Mouse (Mus musculus) midbrain, embryonic 12.5 days (tissue): Measurements from ENCODE around the gene Qrich2. TPM values are rescaled to one million over a fixed set of nuclear protein-coding genes. Genes with fewer than 3 reads are reported as not detected.
A peak's percentile ranks its signal among the peaks of the same experiment; 100 is the strongest.
"Not testable (repeated sequence)": the region's sequence is repeated elsewhere in the genome, so short reads cannot be mapped to it uniquely, and the experiment has no call there.

Experiments
- ATAC-seq: fragments of 200-750 bp; cut with Nextera tagmentation; 2 replicates; pipeline ENCODE4 v1.8.0; 2017; ENCODE audit warnings: low read depth, moderate TSS enrichment, moderate library complexity; ENCODE audit not compliant: low FRiP score
- H3K27ac ChIP-seq: fragments of 300-500 bp; sonication (generic); replicated peaks from 2 replicates; pipeline ENCODE4 v1.5.1; 2016; ENCODE audit warnings: mild to moderate bottlenecking
- H3K27me3 ChIP-seq: fragments of 300-500 bp; sonication (generic); 2 replicates; pipeline ENCODE4 v1.6.1; 2016; ENCODE audit warnings: mild to moderate bottlenecking
- H3K36me3 ChIP-seq: fragments of 300-500 bp; sonication (generic); 2 replicates; pipeline ENCODE4 v1.6.1; 2016
- H3K4me1 ChIP-seq: fragments of 300-500 bp; sonication (generic); 2 replicates; pipeline ENCODE4 v1.6.1; 2016
- H3K4me2 ChIP-seq: fragments of 300-500 bp; sonication (generic); replicated peaks from 2 replicates; pipeline ENCODE4 v1.6.1; 2016; ENCODE audit warnings: mild to moderate bottlenecking, moderate library complexity
- H3K4me3 ChIP-seq: fragments of 300-500 bp; sonication (generic); 2 replicates; pipeline ENCODE4 v1.5.1; 2016; ENCODE audit warnings: mild to moderate bottlenecking
- H3K9ac ChIP-seq: fragments of 300-500 bp; sonication (generic); replicated peaks from 2 replicates; pipeline ENCODE4 v1.6.1; 2016; ENCODE audit warnings: mild to moderate bottlenecking, moderate library complexity
- H3K9me3 ChIP-seq: fragments of 300-500 bp; sonication (generic); 2 replicates; pipeline ENCODE4 v1.6.1; 2016; ENCODE audit warnings: mild to moderate bottlenecking
- WGBS: fragments of 180-500 bp; shearing (Covaris S2); methylation state at CpG from one replicate; pipeline ENCODE4 v1.1.7; 2016; 5-methylcytosine and 5-hydroxymethylcytosine counted together
- polyA plus RNA-seq: library from polyadenylated mRNA; unstranded; fragments of >200 nt; fragmentation: Nextera tagmentation; extraction: Ambion mirVana; gene quantifications from 2 replicates; pipeline ENCODE4 v1.2.1, GENCODE M21; 2016

Qrich2 gene
- polyA plus RNA-seq, 1 experiment from 2014 or later = not detected

DNA sequence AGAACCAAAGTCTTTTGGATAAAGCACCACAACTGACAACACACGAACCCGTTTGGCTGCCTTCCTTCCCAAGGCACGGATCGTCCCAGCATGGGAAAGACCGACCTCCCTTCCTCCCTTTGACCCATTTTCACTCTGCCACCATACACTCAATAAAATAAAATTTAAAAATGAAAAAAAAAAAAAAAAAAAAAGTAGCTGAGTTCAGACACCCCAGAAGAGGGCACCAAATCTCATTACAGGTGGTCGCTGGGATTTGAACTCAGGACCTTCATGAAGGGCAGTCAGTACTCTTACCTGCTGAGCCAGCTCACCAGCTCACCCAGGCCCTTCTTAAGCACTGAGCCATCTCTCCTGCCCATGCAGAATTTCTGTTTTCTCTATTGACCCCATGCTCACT, 33.0 kb upstream of the Qrich2 start:
- H3K4me3 ChIP-seq = no peak overlapping the region
- no peak overlapping the region for H3K27ac ChIP-seq
- 0 out of 2 replicates have a peak, but pooled peaks cover 4% of the 10 kb centered on the region for H3K9me3 ChIP-seq
- H3K4me1 ChIP-seq = 0 out of 2 replicates have a peak, but pooled peaks cover 7% of the 10 kb centered on the region
- no peaks in the 10 kb centered on the region for H3K36me3 ChIP-seq
- 36% methylated on average over 6 of the region's 6 CpGs for WGBS
- no peaks in the 10 kb centered on the region for H3K27me3 ChIP-seq
- no peak overlapping the region for H3K9ac ChIP-seq
- no peak for ATAC-seq
- H3K4me2 ChIP-seq = peak overlapping the region; percentile 46; the same call in 1 of the 2 replicates

DNA sequence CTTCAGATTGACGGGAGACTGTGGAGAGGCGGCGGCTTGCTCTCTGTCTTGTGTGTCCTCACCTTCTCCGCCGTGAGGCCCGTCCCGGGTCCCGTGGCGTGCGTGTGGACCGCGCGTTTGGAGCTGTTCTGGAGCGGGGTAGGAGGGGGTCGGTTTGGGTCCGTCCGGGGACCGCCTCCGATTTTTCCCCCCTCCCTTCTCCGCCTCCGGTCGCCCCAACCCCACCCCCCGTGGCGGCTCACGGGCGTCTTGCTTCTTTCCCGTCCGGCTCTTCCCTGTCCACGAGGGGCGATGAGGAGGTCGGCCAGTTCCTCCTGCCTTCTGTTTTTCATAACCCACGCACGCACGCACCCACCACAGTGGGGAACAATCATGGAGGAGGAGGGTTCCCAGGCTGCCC, 32.6 kb upstream of the Qrich2 start:
- Histone ChIP-seq H3K36me3 (no peaks in the 10 kb centered on the region), H3K9ac (0 out of 2 replicates have a peak overlapping the region, but pooled peaks have one; percentile 43), H3K4me2 (peak overlapping the region; percentile 46), H3K9me3 (0 out of 2 replicates have a peak, but pooled peaks cover 4% of the 10 kb centered on the region), H3K4me1 (0 out of 2 replicates have a peak, but pooled peaks cover 7% of the 10 kb centered on the region), H3K4me3 (peak overlapping the region; percentile 15; the same call in 1 of the 2 replicates), H3K27me3 (no peaks in the 10 kb centered on the region), H3K27ac (no peak overlapping the region)
- 25% methylated on average over 33 of the region's 34 CpGs for WGBS
- no peak for ATAC-seq

DNA sequence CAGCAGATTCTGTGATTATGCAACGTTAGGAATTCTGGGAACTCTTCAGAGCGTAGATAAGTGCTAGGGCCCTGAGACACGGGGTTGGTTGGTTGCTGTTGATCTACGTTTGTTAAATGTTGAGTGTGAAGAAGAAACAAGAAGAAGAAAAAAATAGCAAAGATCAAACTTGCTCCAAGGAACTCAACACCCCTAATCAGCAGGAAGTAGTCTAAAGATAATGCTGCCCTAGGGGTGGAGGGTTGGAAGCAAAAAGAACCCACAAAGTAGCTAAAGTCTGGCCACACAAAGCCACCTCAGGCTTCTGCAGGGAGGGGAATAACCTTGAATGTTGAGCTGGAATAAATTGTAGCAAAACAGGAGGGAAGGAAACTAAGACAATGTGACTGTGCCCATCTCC, 31.3 kb upstream of the Qrich2 start:
- H3K27ac ChIP-seq = no peak overlapping the region
- 0 out of 2 replicates have a peak, but pooled peaks cover 7% of the 10 kb centered on the region for H3K4me1 ChIP-seq
- no peak overlapping the region for H3K4me2 ChIP-seq
- no peaks in the 10 kb centered on the region for H3K36me3 ChIP-seq
- no peaks in the 10 kb centered on the region; the same call in 1 of the 2 replicates for H3K27me3 ChIP-seq
- WGBS = 91% methylated on average over 4 of the region's 4 CpGs
- H3K9me3 ChIP-seq = 0 out of 2 replicates have a peak, but pooled peaks cover 4% of the 10 kb centered on the region
- no peak overlapping the region for H3K4me3 ChIP-seq
- no peak for ATAC-seq
- H3K9ac ChIP-seq = no peak overlapping the region

DNA sequence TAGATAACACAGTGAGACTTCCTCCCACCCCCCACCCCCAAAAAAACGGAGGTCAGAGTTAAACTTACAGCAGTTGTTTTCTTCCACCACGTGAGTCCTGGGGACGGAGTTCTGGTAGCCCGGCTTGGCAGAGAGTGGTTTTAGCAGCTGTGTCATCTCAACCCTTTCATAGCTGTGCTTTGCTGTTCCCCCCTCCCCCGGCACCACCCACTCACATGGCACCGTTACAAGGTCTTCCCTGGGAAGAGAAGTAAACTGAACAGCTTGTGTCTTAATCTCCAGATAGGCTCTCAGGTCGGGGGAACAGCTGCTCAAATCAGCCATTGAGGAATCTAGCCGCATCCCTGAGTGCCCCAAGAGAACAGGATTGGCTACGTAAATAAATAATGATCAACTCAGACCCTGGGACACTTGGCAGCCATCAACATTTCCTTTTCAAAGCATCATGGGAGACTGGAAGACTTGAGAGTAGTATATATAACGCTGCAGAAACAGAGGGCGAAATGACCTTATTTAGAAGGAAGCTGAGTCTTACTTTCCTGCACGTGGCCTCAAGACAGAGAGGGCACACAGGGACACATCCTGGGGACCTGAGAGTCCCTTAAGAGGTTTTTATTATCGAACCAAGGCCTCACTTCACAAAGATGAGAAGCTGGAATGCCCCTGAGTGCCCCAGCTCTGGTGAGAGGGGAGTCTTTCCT, 28.6 kb upstream of the Qrich2 start:
- 58% methylated on average over 13 of the region's 13 CpGs for WGBS
- Histone ChIP-seq H3K9ac (no peak overlapping the region), H3K27me3 (no peaks in the 10 kb centered on the region; the same call in 1 of the 2 replicates), H3K4me2 (no peak overlapping the region), H3K4me1 (peaks cover 6% of the 10 kb centered on the region; the same call in 1 of the 2 replicates), H3K4me3 (no peak overlapping the region), H3K9me3 (0 out of 2 replicates have a peak, but pooled peaks cover 4% of the 10 kb centered on the region), H3K27ac (peak overlapping the region; percentile 54; the same call in 1 of the 2 replicates), H3K36me3 (no peaks in the 10 kb centered on the region)
- no peak for ATAC-seq

DNA sequence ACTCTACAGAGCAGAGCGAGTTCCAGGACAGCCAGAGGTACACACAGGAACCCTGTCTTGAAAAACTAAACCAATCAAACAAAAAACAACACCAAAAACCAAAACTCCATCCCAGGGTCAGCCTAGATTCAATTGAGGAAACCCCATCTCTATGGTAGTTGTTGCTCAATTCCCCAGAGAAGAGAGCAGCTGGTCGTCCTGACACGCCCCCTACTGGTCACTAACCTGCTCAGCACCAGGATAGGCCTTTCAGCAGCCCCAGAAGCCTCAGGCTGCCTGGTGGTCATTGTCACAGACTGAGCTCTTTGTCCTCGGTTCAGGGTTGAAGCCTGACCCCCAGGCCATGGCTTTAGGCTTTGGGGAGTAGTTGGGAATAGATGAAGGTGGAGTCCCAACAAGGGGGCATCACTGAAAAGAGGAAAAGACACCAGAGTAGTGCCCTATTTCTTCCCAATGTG, 27.8 kb upstream of the Qrich2 start, which contains the start of gene Prpsap1:
Gene Prpsap1, minus strand, starts transcription at position 408 of the 458 bp plus-strand sequence.
- no peak within 1 kb of the TSS for H3K9ac ChIP-seq
- H3K9me3 ChIP-seq = 0 out of 2 replicates have a peak, but pooled peaks cover 4% of the 10 kb centered on the region
- H3K4me2 ChIP-seq = no peak within 1 kb of the TSS
- 20% methylated on average over 4 of the region's 4 CpGs for WGBS
- ATAC-seq = no peak
- H3K27me3 ChIP-seq = no peaks in the 10 kb centered on the region; the same call in 1 of the 2 replicates
- peaks cover 11% of the 10 kb centered on the region for H3K4me1 ChIP-seq
- H3K36me3 ChIP-seq = no peaks in the 10 kb centered on the region
- no peak within 1 kb of the TSS for H3K4me3 ChIP-seq
- H3K27ac ChIP-seq = peak within 1 kb of the TSS; percentile 54; the same call in 1 of the 2 replicates

DNA sequence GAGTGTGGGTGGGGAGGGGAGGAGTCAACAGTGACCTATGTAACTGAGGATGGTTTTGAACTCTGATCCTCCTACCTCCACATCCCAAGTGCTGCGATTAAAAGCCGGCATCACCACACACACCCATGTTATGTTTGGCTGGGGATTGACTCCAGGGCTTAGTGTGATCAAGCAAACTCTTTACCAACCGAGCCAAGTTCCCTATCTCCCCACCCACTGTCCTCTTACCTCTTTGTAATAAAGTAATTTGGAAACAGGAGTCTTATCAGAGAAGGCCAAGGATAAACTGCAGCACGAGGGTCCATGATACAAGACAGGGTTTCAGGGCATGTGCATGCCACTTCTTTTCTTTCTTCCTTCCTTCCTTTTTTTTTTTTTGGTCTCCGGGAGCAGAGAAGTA, 27.1 kb upstream of the Qrich2 start:
- no peak for ATAC-seq
- Histone ChIP-seq H3K36me3 (0 out of 2 replicates have a peak, but pooled peaks cover 2% of the 10 kb centered on the region), H3K27ac (no peak overlapping the region), H3K9me3 (0 out of 2 replicates have a peak, but pooled peaks cover 1% of the 10 kb centered on the region), H3K4me2 (no peak overlapping the region), H3K4me1 (peaks cover 11% of the 10 kb centered on the region), H3K27me3 (no peaks in the 10 kb centered on the region; the same call in 1 of the 2 replicates), H3K4me3 (no peak overlapping the region), H3K9ac (no peak overlapping the region)
- 88% methylated on average over 5 of the region's 5 CpGs for WGBS

DNA sequence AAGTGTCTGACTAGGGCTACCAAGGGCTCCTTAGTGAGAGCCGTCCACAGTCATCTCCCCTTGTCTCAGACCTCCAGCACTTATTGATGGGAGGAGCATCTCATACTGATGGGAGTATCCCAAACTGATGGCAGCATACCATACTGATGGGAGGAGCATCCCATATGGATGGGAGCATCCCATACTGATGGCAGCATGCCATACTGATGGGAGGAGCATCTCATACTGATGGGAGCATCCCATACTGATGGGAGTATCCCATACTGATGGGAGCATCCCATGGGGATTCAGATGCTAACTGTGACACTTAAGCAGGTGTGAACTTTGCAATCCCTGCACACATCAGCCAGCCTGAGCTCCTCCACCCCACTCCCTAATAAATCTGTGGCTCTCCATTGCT, 26.5 kb upstream of the Qrich2 start:
- H3K4me2 ChIP-seq, H3K27me3 ChIP-seq, H3K27ac ChIP-seq, ATAC-seq, H3K4me3 ChIP-seq, H3K9ac ChIP-seq, H3K36me3 ChIP-seq, H3K9me3 ChIP-seq: not testable (repeated sequence)
- H3K4me1 ChIP-seq = peaks cover 11% of the 10 kb centered on the region
- WGBS = 94% methylated on average over 1 of the region's 1 CpGs

DNA sequence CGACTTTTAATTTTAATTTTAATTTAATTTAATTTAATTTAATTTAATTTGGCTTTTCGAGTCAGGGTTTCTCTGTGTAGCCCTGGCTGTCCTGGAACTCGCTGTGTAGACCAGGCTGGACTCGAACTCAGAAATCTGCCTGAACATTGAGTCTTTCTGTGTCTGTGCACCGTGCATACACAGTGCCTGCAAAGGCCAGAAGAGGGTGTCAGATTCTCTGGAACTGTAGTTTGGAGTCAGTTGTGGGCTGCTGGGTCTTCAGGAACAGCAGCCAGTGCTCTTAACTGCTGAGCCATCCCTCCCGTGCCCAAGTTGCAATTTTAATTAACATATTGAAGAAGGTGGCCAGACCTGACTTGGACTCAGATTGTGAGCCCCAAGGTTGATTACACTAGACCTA, 25.3 kb upstream of the Qrich2 start:
- no peak for ATAC-seq
- WGBS = 71% methylated on average over 6 of the region's 6 CpGs
- H3K4me1 ChIP-seq = peaks cover 11% of the 10 kb centered on the region
- H3K36me3 ChIP-seq = peaks cover 20% of the 10 kb centered on the region
- no peaks in the 10 kb centered on the region; the same call in 1 of the 2 replicates for H3K27me3 ChIP-seq
- H3K4me3 ChIP-seq = no peak overlapping the region
- H3K9ac ChIP-seq = no peak overlapping the region
- no peak overlapping the region for H3K27ac ChIP-seq
- H3K9me3 ChIP-seq = no peaks in the 10 kb centered on the region
- H3K4me2 ChIP-seq = peak overlapping the region; percentile 75

DNA sequence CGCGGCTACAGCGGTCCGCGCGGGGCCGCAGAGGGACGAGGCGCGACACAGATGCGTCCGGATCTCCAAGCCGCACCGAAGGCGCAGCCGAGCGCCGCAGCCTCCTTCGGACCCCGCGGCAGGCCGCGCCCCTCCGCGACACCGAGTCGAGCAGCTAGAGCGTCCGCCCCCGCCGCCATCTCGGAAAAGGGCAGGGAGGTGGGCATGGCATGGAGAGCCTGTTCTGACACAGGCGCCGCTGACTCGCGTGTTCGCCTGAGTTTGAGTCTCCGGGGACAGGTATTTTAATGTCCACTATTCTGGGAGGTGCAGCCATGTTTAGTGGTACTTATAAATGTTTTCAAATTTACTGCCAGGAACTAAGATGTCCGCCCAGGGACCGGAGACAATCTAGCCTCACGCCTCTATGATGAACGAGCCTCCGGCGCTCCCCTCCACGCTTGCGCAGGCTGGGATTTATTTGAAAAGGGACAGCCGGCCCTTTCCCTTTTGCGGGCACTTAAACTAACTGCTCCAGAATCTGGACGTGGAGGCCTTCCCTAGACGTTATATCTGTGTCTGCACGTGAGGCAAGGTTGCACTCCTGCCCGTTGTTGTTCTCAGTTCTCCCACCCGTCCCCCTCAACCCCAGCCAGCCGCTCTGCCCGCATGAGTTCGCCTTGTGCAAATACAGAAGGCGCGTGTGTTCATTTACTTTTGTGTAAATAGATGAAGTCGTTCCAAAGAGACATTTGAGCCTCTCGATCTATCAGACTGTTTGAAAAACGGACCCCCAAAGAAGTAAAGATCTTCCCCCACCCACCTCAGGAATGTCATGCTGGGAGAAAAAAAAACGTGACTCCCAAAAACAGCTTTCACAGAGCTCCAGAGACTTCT, 24.4 kb upstream of the Qrich2 start:
- peak; percentile 90 for ATAC-seq
- Histone ChIP-seq H3K9ac (peak overlapping the region; percentile 97), H3K27ac (peak overlapping the region; percentile 96), H3K9me3 (no peaks in the 10 kb centered on the region), H3K4me1 (peaks cover 11% of the 10 kb centered on the region), H3K27me3 (no peaks in the 10 kb centered on the region; the same call in 1 of the 2 replicates), H3K4me3 (peak overlapping the region; percentile 98), H3K4me2 (peak overlapping the region; percentile 75), H3K36me3 (peaks cover 29% of the 10 kb centered on the region)
- under 1% methylated on average over 60 of the region's 62 CpGs for WGBS

DNA sequence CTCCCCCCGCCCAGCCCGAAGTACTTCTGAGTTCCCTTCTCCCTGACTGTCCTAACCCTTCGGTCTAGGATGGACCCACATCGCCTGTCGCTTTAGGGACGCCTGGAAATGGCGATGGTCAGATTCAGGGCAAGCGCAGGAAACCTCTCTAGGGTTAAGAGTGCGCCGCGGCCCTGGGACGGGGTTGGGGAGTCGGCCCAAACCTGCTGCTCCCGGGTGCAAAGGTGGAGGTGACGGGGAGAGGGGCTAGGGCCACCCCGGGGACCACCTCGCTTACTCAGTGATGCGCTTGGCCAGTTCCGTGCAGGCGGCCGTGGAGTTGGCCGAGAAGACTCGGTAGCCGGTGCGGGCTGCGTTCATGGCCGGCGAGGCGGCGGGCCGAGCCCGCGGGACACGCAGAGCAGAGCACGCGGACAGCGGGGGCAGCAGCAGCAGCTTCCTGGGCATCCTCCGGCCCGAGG, 23.8 kb upstream of the Qrich2 start:
- under 1% methylated on average over 39 of the region's 39 CpGs for WGBS
- ATAC-seq = peak; percentile 64

DNA sequence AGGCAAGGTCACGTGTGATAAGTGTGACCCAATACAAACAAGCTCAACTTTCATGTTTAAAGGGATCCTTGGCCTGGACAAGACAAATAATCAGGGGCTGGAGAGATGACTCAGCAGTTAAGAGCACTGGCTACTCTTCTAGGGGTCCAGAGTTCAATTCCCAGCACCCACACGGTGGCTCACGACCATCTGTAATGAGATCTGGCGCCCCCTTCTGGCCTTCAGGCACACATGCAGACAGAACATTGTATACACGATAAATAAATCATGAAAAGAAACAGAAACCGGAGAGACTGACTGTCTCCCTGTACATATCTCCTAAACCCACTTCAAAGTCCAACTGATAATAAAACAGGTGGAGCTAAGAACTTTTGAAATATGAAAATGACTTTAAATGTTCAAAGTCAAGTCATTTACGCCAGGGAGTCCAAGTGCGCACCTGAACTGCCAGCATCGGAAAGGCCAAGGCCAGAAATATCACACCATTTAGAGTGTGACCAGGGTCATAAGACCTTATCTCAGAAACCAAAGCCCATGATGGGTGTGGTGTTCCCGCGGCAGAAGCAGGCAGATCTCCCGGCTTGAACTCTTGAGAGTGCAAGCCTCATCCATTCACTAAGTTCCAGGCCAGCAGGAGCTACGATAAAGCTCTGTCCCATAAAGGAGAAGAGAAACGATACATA, 22.8 kb upstream of the Qrich2 start:
- Histone ChIP-seq H3K9ac (peak overlapping the region; percentile 97), H3K27ac (no peak overlapping the region), H3K4me3 (peak overlapping the region; percentile 98), H3K9me3 (no peaks in the 10 kb centered on the region), H3K4me1 (peaks cover 9% of the 10 kb centered on the region), H3K4me2 (peak overlapping the region; percentile 75), H3K27me3 (no peaks in the 10 kb centered on the region; the same call in 1 of the 2 replicates), H3K36me3 (peaks cover 45% of the 10 kb centered on the region)
- 76% methylated on average over 14 of the region's 14 CpGs for WGBS
- ATAC-seq = no peak

More for the DNA sequence above, 23.8 kb upstream of the Qrich2 start:
- Histone ChIP-seq H3K9me3 (no peaks in the 10 kb centered on the region), H3K27ac (peak overlapping the region; percentile 96), H3K4me3 (peak overlapping the region; percentile 98), H3K4me1 (peaks cover 9% of the 10 kb centered on the region), H3K9ac (peak overlapping the region; percentile 97), H3K36me3 (peaks cover 35% of the 10 kb centered on the region), H3K27me3 (no peaks in the 10 kb centered on the region; the same call in 1 of the 2 replicates), H3K4me2 (peak overlapping the region; percentile 75)
